Mouse (Mus musculus) urinary bladder, postnatal 4 days (tissue): Measurements from ENCODE around the gene Homer1.

Source experiments
- DNase-seq, 2 experiments: peaks; one replicate each; pipeline ENCODE4 v3.0.0; 2021 to 2022; ENCODE audit warnings: low spot score in 2 of 2

The Homer1 gene

GRCm38 (mm10) chr13:93399710-93400216 is 100.3 kb downstream of the Homer1 start:
- no peak for DNase-seq

DNA sequence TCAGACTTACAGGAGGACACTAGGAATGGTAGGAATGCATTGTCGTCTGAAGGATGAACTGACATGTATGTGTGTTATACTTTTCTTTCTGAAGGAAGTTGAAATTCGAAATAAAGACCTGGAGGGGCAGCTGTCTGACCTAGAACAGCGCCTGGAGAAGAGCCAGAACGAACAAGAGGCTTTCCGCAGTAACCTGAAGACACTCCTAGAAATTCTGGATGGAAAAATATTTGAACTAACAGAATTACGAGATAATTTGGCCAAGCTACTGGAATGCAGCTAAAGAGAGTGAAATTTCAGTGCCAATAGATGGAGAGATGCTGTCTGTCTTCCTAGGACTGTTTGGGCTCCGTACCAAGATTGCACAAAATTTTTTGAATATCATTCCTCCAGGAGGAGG is 102.5 kb downstream of the Homer1 start:
- DNase-seq = no peak

GRCm38 (mm10) chr13:93406855-93407254 is 107.4 kb downstream of the Homer1 start:
- no peak for DNase-seq

DNA sequence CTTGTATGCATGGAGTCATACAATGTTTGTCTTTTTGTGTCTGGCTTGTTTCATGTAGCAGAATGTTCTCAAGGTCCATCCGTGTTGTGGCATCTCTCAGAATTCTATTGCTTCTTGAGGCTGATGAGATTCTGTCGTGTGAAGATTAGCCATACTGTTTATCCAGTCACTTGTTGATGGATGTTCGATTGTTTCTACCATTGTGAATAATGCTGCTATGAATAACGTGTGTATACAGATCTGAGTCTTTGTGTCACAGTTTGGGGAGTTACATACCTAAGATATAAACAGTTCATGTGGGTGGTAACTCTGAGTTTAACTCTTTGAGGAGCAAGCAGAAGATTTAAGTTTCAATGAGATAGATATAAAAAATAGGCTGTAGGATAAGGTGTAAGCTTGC is 110.9 kb downstream of the Homer1 start:
- no peak for DNase-seq

- DNase-seq = no peak
Observed at GRCm38 (mm10) chr13:93415055-93415454, 115.6 kb downstream of the Homer1 start.

DNA sequence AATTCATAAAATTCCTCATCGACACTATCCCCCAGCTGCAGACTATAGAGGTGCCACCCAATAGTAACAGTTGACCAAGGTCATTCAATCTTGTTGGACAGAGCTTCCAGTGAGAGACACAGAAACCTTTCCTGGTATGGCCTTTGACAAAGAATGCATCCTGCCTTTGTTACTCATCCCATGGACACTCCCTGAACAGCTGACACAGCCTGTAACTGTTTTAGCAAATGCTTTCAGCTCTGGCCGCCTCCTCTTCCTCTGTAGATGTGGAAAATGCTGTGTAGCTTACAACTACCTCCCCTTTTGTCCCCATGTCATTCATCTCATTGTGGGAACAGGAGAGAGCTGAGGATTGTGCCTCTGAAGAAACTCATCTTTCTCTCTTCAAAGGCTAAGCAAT is 118.9 kb downstream of the Homer1 start:
- DNase-seq = no peak

GRCm38 (mm10) chr13:93419779-93420178 is 120.3 kb downstream of the Homer1 start:
- DNase-seq = no peak

GRCm38 (mm10) chr13:93423224-93423623 is 123.8 kb downstream of the Homer1 start:
- no peak for DNase-seq

- no peak for DNase-seq
Observed at GRCm38 (mm10) chr13:93427920-93428876, 128.8 kb downstream of the Homer1 start.

DNA sequence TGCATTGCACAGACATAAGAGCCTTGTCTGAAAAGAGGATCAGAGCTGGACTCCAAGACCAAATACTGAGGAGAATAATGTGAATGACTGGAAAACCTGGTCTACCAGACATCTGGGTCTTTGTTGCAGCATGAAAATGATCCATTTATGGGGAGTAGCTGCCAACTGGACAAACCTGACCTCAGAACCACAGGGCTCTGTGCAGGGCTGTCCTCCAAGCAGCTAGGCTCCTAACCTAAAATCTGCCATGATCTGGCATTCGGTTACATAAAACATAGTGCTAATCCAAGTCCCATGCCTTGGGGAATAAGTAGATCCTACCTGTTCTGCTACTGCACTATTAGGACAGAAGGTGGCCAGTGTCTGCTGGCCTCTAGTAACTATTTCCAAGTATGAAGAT is 129.8 kb downstream of the Homer1 start:
- DNase-seq = no peak

DNA sequence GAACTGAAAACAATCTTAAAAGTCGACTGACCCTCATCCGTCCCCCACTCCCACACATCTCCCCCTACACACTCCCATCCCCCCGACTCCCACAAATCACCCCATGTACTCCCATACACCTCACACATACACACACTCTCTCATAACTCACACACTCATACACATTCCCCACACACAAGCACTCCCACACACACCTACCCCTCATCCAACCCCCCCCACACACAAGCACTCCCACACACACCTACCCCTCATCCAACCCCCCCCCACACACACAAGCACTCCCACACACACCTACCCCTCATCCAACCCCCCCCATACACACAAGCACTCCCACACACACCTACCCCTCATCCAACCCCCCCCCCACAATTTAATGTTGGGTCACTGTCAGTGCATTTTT is 140.7 kb downstream of the Homer1 start:
- DNase-seq = no peak

DNA sequence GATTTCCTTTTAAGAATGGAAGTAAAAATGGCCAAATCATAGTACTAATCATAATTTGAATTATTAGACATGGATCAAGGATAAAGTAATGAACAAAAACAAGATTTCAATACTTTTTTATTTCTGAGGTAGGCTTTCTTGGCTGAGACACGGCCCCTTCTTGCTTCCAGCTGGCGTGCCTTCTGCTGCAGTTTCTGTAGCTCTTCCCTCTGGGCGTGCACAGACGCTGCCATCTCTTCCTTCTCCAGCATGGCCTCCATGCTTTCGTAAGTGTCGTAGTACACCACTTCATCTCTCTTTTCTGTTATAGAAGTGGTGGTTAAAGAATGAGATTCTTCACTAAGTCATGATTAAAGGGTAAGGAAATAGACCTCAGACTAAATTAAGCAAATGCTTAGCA is 153.8 kb downstream of the Homer1 start:
- DNase-seq = no peak
